Mouse (Mus musculus): ENCODE data around the gene Pdzd2. TPM values are rescaled to one million over a fixed set of nuclear protein-coding genes. Genes with fewer than 3 reads are reported as not detected.

Gene Pdzd2
- total RNA-seq, 2 experiments from 2014 or later, result 44.2 to 47.2 TPM

GRCm38 (mm10) chr15:12674026-12674425 lies 65.7 kb downstream of the Pdzd2 start:
- DNase-seq (ENCODE audit: low spot score in 2 of 2), result no peak

DNA sequence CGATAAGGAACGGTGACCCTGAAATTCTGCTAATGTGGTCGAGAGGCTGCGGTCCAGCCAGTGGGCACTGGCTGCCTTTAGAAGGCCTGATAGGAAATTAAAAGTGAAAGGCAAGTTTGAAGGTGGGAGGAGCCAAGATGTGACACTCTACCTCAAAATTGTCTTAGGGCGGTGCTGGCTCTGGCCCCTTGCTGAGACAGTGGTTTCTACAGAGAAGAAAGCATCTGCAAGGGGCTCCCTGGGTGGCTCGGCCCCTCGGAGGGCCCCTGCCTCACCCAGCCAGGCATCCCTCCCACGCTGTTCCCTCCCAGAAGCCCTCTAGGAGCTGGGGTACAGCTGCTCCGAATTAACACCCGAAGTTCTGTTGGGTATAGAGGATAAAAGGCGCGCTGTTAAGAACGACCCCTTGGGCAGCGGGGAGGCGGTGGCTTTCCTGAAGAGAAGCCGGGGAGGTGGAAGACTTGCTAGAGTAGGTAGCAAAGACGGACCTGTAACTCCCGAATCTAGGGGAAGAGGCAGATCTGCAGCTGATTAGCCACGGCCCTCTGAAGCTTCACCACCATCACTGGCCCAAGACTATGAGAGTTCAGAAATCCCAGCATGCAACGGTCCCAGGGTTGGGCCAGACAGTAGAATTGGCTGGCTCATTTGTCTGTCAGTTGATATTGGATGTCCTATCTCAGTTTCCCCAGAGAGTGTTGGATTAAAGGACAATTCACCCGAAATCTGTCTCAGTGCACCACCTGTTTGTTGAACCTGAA lies 71.8 kb downstream of the Pdzd2 start:
- no peak for DNase-seq (ENCODE audit: low spot score in 2 of 2)

- DNase-seq (ENCODE audit: low spot score in 2 of 2), result no peak
Measured at GRCm38 (mm10) chr15:12665946-12666345, 73.8 kb downstream of the Pdzd2 start.

- DNase-seq (ENCODE audit: low spot score in 2 of 2), result no peak
Measured at GRCm38 (mm10) chr15:12663351-12663750, 76.4 kb downstream of the Pdzd2 start.

GRCm38 (mm10) chr15:12660320-12660719 lies 79.4 kb downstream of the Pdzd2 start:
- DNase-seq (ENCODE audit: low spot score in 2 of 2), result no peak

DNA sequence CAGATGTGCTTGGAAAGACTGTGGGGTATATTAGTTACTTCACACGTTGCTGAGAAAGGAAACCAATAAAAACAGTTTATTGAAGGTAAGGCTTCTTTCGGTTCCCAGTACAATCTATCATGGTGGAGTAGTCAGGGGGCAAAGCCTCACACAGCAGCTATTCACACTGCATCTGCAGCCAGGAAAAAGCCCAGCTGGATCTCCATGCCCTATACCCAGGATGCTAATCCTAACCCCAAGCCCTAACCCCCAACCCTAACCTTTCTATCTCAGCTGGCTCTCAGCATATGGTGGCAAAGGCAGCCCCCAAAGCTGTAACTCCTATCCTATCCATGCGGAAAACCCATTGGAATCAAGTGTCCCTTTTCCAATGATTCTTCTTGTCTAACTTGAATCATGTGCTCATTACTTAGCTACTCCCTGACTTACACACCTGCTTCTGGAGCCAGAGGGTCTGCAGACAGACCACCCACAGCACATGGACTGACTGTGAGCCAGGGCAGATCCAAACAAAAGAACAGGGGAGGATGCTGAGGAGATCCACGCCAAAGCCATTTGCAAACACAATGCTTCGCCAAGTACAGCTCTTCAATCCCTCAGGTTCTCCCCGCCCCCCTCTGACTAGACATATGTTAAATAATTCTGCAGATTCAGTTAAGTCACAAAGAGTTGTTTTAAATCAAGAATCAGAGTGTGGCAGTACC lies 83.6 kb downstream of the Pdzd2 start:
- DNase-seq (ENCODE audit: low spot score in 2 of 2), result no peak

DNA sequence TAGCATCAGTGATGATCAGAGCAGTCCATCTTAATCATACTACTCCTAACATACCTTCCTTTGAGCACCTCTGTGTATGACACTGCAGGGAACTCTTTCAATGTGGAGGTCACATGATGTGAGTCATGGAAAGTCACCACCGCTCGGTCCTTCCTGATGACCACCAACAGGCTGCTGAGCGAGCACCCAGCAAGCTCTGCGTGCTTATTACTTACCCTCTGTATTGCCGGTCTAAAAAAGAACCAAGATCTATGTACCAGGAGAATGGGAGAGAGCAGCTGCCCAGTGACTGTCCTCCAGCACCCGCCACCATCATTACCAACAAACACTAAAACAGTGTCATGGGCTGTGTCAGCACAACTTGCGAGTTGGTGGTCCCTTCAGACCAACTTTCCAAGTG lies 84.4 kb downstream of the Pdzd2 start:
- no peak for DNase-seq (ENCODE audit: low spot score in 2 of 2)

DNA sequence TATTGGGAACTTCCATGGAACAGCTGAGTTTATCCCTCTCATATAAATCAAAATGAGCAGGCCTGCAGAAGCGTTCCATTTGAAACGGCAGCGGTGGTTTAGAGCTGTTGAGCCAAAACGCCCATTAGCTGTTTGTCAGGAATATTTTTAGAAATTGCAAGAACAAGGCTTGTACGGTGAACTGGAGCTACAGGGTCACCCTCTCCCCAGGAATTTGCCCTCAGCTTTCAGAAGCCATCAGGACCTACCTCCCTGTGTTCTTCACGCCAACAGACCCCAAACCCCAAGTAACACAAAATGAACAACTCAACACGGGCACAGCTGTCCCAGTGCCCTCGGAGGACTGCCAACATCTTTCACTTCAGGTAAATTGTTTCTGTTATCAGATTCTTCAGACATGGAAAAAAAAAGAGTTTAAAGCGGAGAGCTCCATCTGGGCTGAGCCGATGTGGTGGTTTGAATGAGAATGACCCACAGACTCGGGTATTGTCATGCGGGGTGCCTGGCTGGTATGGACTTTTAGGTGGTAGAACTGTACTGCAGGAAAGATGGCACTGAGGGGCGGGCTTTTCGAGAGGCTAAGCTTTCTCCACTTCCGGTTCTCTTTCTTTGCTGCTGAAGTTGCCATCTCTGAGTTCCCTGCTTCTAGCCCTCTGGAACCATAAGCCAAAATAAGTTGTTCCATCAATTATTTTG lies 87.2 kb downstream of the Pdzd2 start:
- DNase-seq (ENCODE audit: low spot score in 2 of 2), result no peak

DNA sequence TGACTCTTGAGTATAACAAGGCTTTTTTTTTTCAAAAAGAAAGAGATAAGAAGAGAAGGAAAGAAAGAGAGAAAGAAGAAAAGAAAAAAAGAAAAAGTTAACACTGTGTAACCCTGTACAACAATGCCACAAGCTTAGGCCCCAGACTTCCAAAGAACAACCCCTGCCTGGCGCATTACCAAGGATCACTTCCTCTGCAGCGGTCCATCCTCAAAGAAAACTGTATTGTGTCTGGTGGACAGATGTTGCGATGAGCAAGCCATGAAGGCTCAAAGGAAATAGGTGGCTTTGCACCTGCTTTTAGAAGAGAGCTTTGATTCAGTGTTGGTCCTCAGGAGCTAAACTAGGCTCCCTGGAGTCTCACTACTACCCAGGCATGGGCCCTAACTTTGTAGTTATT lies 89.5 kb downstream of the Pdzd2 start:
- no peak for DNase-seq (ENCODE audit: low spot score in 2 of 2)

DNA sequence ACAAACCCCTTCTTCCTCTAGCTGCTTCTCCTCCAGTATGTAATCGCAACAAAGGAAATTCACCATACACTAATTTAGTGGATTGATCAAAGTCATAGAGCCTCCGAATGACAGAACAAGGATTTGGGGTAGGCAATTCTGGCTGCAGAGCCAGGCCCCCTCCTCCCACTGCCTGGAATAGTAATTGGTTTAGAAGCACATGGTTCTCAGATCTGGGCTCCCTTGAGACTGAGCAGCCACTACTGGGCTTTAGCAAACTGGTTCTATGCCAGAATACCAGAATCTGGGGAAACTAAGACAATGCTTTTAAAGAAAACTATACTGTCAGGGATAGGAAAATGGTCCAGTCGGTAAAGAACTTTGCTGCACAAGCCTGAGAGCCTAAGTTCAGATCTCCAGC lies 90.0 kb downstream of the Pdzd2 start:
- no peak for DNase-seq (ENCODE audit: low spot score in 2 of 2)

- DNase-seq (ENCODE audit: low spot score in 2 of 2), result no peak
Measured at GRCm38 (mm10) chr15:12649131-12649530, 90.6 kb downstream of the Pdzd2 start.

DNA sequence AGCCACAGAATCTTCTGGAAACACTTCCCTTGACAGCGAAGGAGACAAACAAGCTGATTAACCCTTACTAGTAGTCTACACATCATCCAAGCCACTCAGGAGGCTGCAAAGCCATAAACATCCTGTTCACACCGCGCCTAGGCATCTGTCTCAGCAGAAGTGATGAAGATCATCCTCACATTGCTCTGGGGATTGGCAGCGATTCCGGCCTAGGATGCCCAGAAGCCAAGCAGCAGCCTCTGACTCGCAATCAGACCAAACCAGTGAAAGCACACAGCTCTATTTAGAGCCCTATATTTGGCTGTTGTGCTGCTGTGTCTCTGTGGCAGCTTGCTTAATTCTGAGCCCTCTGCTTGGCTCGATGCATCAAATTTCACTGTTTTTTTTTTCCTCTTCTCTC lies 99.0 kb downstream of the Pdzd2 start:
- peak; percentile 25 to 28 for DNase-seq (ENCODE audit: low spot score in 2 of 2)

DNA sequence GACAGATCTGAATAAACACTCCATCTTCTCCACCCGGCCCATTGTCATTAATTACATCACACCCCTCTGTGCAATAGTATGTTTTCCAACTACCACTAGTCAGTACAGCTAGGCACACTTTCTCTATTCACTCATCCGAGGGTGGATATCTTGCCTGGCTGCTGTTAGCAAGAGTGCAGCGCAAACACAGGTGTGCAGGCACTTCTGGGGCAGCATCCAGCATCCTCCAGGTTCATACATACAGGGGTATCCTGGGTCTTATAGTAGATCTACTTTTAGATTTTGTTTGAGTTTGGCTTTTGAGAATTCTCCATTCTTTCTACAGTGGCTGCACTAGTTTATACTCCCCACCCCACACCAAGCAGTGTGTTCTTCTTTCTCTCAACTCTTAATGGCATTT lies 99.9 kb downstream of the Pdzd2 start:
- no peak for DNase-seq (ENCODE audit: low spot score in 2 of 2)

- DNase-seq (ENCODE audit: low spot score in 2 of 2), result no peak
Measured at GRCm38 (mm10) chr15:12639181-12639580, 100.5 kb downstream of the Pdzd2 start.

GRCm38 (mm10) chr15:12638370-12639030 lies 101.2 kb downstream of the Pdzd2 start:
- DNase-seq (ENCODE audit: low spot score in 2 of 2), result no peak

- no peak for DNase-seq (ENCODE audit: low spot score in 2 of 2)
Measured at GRCm38 (mm10) chr15:12637511-12637910, 102.2 kb downstream of the Pdzd2 start.

DNA sequence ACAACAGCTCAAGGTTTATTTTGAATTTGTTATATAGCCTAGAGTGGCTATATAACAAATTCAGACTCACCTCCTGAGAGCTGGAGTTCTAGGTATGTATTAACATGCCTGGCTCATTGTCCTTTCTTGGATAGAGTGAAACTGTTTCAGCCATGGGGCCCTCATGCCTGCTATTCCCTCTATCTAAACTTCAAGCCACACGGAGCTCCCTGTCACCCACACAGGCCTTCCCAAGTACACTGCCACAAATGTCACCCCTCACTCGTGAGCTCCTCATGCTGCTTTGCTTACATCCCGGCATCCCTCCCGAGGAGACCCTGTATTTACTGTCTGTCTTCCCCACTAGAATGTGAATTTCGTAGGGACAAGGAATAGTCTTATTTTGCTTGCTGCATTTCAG lies 103.3 kb downstream of the Pdzd2 start:
- no peak for DNase-seq (ENCODE audit: low spot score in 2 of 2)

DNA sequence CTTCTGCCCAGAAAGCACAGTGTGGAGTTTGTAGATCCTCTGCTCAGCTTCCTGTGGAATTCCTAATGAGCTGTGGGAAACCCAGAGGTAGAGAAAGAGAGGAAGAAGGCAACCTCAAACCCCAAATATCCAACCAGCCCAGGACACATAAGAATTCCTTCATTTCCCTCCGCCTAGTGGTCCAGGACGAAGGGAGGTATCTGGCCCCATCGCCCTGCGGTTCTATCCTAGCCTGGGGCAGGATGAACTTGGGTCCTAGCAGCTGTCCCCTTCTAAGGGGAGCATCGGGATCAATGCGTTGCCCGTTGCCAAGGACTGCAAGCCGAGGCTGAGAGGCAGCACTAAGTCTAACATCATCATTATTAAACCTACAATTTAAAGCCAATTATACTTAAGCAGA lies 104.8 kb downstream of the Pdzd2 start:
- no peak for DNase-seq (ENCODE audit: low spot score in 2 of 2)

DNA sequence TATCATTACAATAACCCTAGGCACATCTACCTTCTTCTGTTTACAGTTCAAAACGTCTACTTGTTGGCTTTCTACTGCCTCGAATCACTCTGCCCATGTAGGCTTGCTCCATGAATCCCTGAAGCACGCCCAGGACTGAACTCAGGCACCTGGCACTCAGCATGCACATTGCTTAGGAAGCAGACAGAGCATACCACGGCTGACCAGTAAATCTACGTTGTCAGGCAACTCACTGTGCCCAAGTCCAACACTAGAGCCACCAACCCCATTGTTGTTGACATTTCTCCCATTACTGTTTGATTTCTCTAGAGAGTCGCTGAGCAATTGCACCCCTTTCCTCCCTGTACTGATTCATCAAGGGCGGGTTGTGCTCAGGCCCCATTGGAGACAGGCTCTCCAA lies 110.6 kb downstream of the Pdzd2 start:
- no peak for DNase-seq (ENCODE audit: low spot score in 2 of 2)

GRCm38 (mm10) chr15:12628451-12628850 lies 111.3 kb downstream of the Pdzd2 start:
- no peak for DNase-seq (ENCODE audit: low spot score in 2 of 2)

DNA sequence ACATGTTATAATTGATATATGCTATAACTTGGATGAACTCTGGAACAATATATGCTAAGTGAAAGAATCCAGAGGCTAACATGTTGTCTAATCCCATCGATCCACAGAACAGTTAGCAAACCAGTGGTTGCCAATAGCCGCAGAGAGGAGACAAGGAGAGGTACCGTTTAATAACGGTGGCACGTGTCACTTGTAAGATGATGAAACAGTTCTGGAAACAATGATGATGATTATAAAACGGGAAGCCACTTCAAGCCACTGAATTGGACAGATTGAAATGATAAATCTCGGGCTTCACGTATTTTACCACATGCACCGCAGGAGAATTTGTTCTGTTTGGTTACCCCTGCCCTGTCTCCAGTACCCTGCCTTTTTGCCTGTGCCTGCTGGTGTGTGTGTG lies 112.8 kb downstream of the Pdzd2 start:
- DNase-seq (ENCODE audit: low spot score in 2 of 2), result no peak

GRCm38 (mm10) chr15:12626166-12626565 lies 113.6 kb downstream of the Pdzd2 start:
- no peak for DNase-seq (ENCODE audit: low spot score in 2 of 2)
